Mouse (Mus musculus) MEL (cell line): Measurements from ENCODE around the gene E130308A19Rik. TPM values are rescaled to one million over a fixed set of nuclear protein-coding genes. Genes with fewer than 3 reads are reported as not detected.

Experiments used
- DNase-seq: peaks from one replicate; pipeline ENCODE4 v3.0.0; 2011; ENCODE audit warnings: low read depth, low spot score
- H3K27ac ChIP-seq: 2 replicates; pipeline ENCODE4 v1.5.1; 2012; ENCODE audit warnings: low read depth, mild to moderate bottlenecking, control low read depth, low read length, moderate library complexity; ENCODE audit not compliant: control insufficient read depth
- H3K27me3 ChIP-seq, 2 experiments: fragments of 150-350 bp in 1 of 2; sonication (generic) in 1 of 2; 2 replicates each; pipeline ENCODE4 v1.6.1; 2012; ENCODE audit warnings: low read length in 2 of 2, mild to moderate bottlenecking in 2 of 2, improper control_type of control experiment in 1 of 2, moderate library complexity in 1 of 2; ENCODE audit not compliant: insufficient read depth in 2 of 2, control insufficient read depth in 1 of 2
- H3K36me3 ChIP-seq, 2 experiments: 2 replicates each; pipeline ENCODE4 v1.6.1; 2012 to 2014; ENCODE audit warnings: low read length in 2 of 2, improper control_type of control experiment in 1 of 2, inconsistent platforms in 1 of 2, mild to moderate bottlenecking in 1 of 2; ENCODE audit not compliant: insufficient read depth in 2 of 2, control insufficient read depth in 1 of 2
- H3K4me1 ChIP-seq, 2 experiments: fragments of 150-350 bp in 1 of 2; sonication (generic) in 1 of 2; 2 replicates each; pipeline ENCODE4 v1.6.1; 2012; ENCODE audit warnings: low read length in 2 of 2, improper control_type of control experiment in 1 of 2, mild to moderate bottlenecking in 1 of 2; ENCODE audit not compliant: insufficient read depth in 2 of 2, control insufficient read depth in 1 of 2
- H3K4me3 ChIP-seq, 2 experiments: fragments of 150-350 bp in 1 of 2; sonication (generic) in 1 of 2; 2 replicates each; pipeline ENCODE4 v1.5.1; 2012; ENCODE audit warnings: low read depth in 2 of 2, low read length in 2 of 2, mild to moderate bottlenecking in 2 of 2, moderate library complexity in 2 of 2, control low read depth in 1 of 2, improper control_type of control experiment in 1 of 2; ENCODE audit not compliant: control insufficient read depth in 1 of 2, insufficient read depth in 1 of 2
- H3K79me2 ChIP-seq: 2 replicates; pipeline ENCODE4 v1.6.1; 2012; ENCODE audit warnings: mild to moderate bottlenecking, low read length, moderate library complexity; ENCODE audit not compliant: control insufficient read depth, poor library complexity, insufficient read depth
- H3K9ac ChIP-seq: 2 replicates; pipeline ENCODE4 v1.6.1; 2012; ENCODE audit warnings: low read depth, mild to moderate bottlenecking, control low read depth, low read length, moderate library complexity; ENCODE audit not compliant: control insufficient read depth, poor library complexity, severe bottlenecking
- H3K9me3 ChIP-seq: fragments of 150-350 bp; sonication (generic); replicated peaks from 2 replicates; pipeline ENCODE4 v1.6.1; 2012; ENCODE audit warnings: mild to moderate bottlenecking, low read length, improper control_type of control experiment, moderate library complexity; ENCODE audit not compliant: insufficient read depth
- BHLHE40 ChIP-seq: IDR thresholded peaks from 2 replicates; pipeline ENCODE4 v1.6.1; 2012; ENCODE audit warnings: low read depth, mild to moderate bottlenecking, inconsistent platforms, low read length, improper control_type of control experiment, borderline replicate concordance
- CHD1 ChIP-seq: IDR thresholded peaks from 2 replicates; pipeline ENCODE4 v1.6.1; 2012; ENCODE audit warnings: low read depth, mild to moderate bottlenecking, inconsistent platforms, low read length, improper control_type of control experiment
- CTCF ChIP-seq, 3 experiments: IDR thresholded peaks in 2 of 3; conservative IDR thresholded peaks in 1 of 3; 2 replicates each; pipeline ENCODE4 v1.5.1; 2011 to 2012; ENCODE audit warnings: low read length in 3 of 3, low read depth in 2 of 3, mild to moderate bottlenecking in 2 of 3, improper control_type of control experiment in 1 of 3, inconsistent platforms in 1 of 3, mixed read lengths in 1 of 3, moderate library complexity in 1 of 3; ENCODE audit not compliant: control insufficient read depth in 1 of 3, insufficient read depth in 1 of 3, poor library complexity in 1 of 3, severe bottlenecking in 1 of 3
- ELF1 ChIP-seq: IDR thresholded peaks from 2 replicates; pipeline ENCODE4 v1.6.1; 2014; ENCODE audit warnings: low read depth, mild to moderate bottlenecking, inconsistent platforms, low read length, improper control_type of control experiment, moderate library complexity
- EP300 ChIP-seq, 2 experiments: IDR thresholded peaks; 2 replicates each; pipeline ENCODE4 v1.6.1; 2011; ENCODE audit warnings: improper control_type of control experiment in 2 of 2, low read length in 2 of 2, low read depth in 1 of 2, mild to moderate bottlenecking in 1 of 2
- ETS1 ChIP-seq: IDR thresholded peaks from 2 replicates; pipeline ENCODE4 v1.6.1; 2012; ENCODE audit warnings: low read depth, mild to moderate bottlenecking, inconsistent platforms, low read length, improper control_type of control experiment, moderate library complexity
- GABPA ChIP-seq: IDR thresholded peaks from 2 replicates; pipeline ENCODE4 v1.6.1; 2012; ENCODE audit warnings: low read depth, mild to moderate bottlenecking, inconsistent platforms, low read length, improper control_type of control experiment, moderate library complexity
- GATA1 ChIP-seq: IDR thresholded peaks from 2 replicates; pipeline ENCODE4 v1.6.1; 2011; ENCODE audit warnings: low read depth, low read length, improper control_type of control experiment
- JUND ChIP-seq: IDR thresholded peaks from 2 replicates; pipeline ENCODE4 v1.6.1; 2011; ENCODE audit warnings: low read depth, mild to moderate bottlenecking, improper control_type of control experiment, low read length
- KAT2A ChIP-seq: conservative IDR thresholded peaks from 2 replicates; pipeline ENCODE4 v1.6.1; 2012; ENCODE audit warnings: low read depth, low read length, improper control_type of control experiment, inconsistent platforms
- MAFK ChIP-seq: IDR thresholded peaks from 2 replicates; pipeline ENCODE4 v1.6.1; 2011; ENCODE audit warnings: low read depth, mild to moderate bottlenecking, low read length, improper control_type of control experiment, borderline replicate concordance
- MAX ChIP-seq: IDR thresholded peaks from 2 replicates; pipeline ENCODE4 v1.6.1; 2011; ENCODE audit warnings: low read length, improper control_type of control experiment
- MAZ ChIP-seq: IDR thresholded peaks from 2 replicates; pipeline ENCODE4 v1.6.1; 2012; ENCODE audit warnings: low read depth, mild to moderate bottlenecking, inconsistent platforms, low read length, improper control_type of control experiment
- MEF2A ChIP-seq: IDR thresholded peaks from 2 replicates; pipeline ENCODE4 v1.6.1; 2014; ENCODE audit warnings: low read depth, mild to moderate bottlenecking, inconsistent platforms, low read length, improper control_type of control experiment; ENCODE audit not compliant: poor library complexity, insufficient replicate concordance, severe bottlenecking; ENCODE audit errors: extremely low read depth
- MYB ChIP-seq: IDR thresholded peaks from 2 replicates; pipeline ENCODE4 v1.6.1; 2011; ENCODE audit warnings: mild to moderate bottlenecking, low read depth, low read length, improper control_type of control experiment
- MYC ChIP-seq: IDR thresholded peaks from 2 replicates; pipeline ENCODE4 v1.6.1; 2011; ENCODE audit warnings: low read depth, mild to moderate bottlenecking, low read length, improper control_type of control experiment, moderate library complexity
- NELFE ChIP-seq: IDR thresholded peaks from 2 replicates; pipeline ENCODE4 v1.6.1; 2011; ENCODE audit warnings: low read depth, low read length, improper control_type of control experiment
- NRF1 ChIP-seq: IDR thresholded peaks from 2 replicates; pipeline ENCODE4 v1.6.1; 2014; ENCODE audit warnings: low read depth, mild to moderate bottlenecking, inconsistent platforms, low read length, improper control_type of control experiment, moderate library complexity; ENCODE audit not compliant: poor library complexity, insufficient read depth, severe bottlenecking
- POLR2A ChIP-seq, 2 experiments: IDR thresholded peaks; 2 replicates each; pipeline ENCODE4 v1.6.1; 2011 to 2012; ENCODE audit warnings: low read length in 2 of 2, mild to moderate bottlenecking in 2 of 2, control low read depth in 1 of 2, improper control_type of control experiment in 1 of 2, low read depth in 1 of 2, moderate library complexity in 1 of 2; ENCODE audit not compliant: control insufficient read depth in 1 of 2, insufficient read depth in 1 of 2, poor library complexity in 1 of 2
- POLR2AphosphoS2 ChIP-seq: IDR thresholded peaks from 2 replicates; pipeline ENCODE4 v1.6.1; 2011; ENCODE audit warnings: low read length, improper control_type of control experiment
- POLR2AphosphoS5 ChIP-seq: IDR thresholded peaks from 2 replicates; pipeline ENCODE4 v1.6.1; 2012; ENCODE audit warnings: low read depth, borderline replicate concordance, mild to moderate bottlenecking, inconsistent platforms, low read length, moderate library complexity, mixed read lengths
- RAD21 ChIP-seq: IDR thresholded peaks from 2 replicates; pipeline ENCODE4 v1.6.1; 2011; ENCODE audit warnings: mild to moderate bottlenecking, low read depth, low read length, improper control_type of control experiment
- RCOR1 ChIP-seq: IDR thresholded peaks from 2 replicates; pipeline ENCODE4 v1.6.1; 2012; ENCODE audit warnings: low read depth, mild to moderate bottlenecking, inconsistent platforms, low read length, improper control_type of control experiment
- SIN3A ChIP-seq: IDR thresholded peaks from 2 replicates; pipeline ENCODE4 v1.6.1; 2012; ENCODE audit warnings: low read length, improper control_type of control experiment, inconsistent platforms
- SMC3 ChIP-seq: IDR thresholded peaks from 2 replicates; pipeline ENCODE4 v1.6.1; 2011; ENCODE audit warnings: low read depth, low read length, improper control_type of control experiment
- TAL1 ChIP-seq: IDR thresholded peaks from 2 replicates; pipeline ENCODE4 v1.6.1; 2012; ENCODE audit warnings: mild to moderate bottlenecking, inconsistent platforms, low read length, moderate library complexity, mixed read lengths
- TBP ChIP-seq: IDR thresholded peaks from 2 replicates; pipeline ENCODE4 v1.8.0; 2011; ENCODE audit warnings: low read depth, low read length, improper control_type of control experiment
- TCF12 ChIP-seq: IDR thresholded peaks from 2 replicates; pipeline ENCODE4 v1.6.1; 2014; ENCODE audit warnings: low read depth, mild to moderate bottlenecking, inconsistent platforms, low read length, improper control_type of control experiment, moderate library complexity
- UBTF ChIP-seq: IDR thresholded peaks from 2 replicates; pipeline ENCODE4 v1.6.1; 2012; ENCODE audit warnings: low read depth, mild to moderate bottlenecking, inconsistent platforms, low read length, improper control_type of control experiment, moderate library complexity, borderline replicate concordance; ENCODE audit not compliant: insufficient read depth
- USF1 ChIP-seq: IDR thresholded peaks from 2 replicates; pipeline ENCODE4 v1.6.1; 2014; ENCODE audit warnings: low read depth, mild to moderate bottlenecking, inconsistent platforms, low read length, improper control_type of control experiment, moderate library complexity
- USF2 ChIP-seq, 2 experiments: IDR thresholded peaks; 2 replicates each; pipeline ENCODE4 v1.6.1; 2011 to 2012; ENCODE audit warnings: improper control_type of control experiment in 2 of 2, low read length in 2 of 2, borderline replicate concordance in 1 of 2, inconsistent platforms in 1 of 2, low read depth in 1 of 2, mild to moderate bottlenecking in 1 of 2; ENCODE audit not compliant: insufficient read depth in 1 of 2
- ZKSCAN1 ChIP-seq: IDR thresholded peaks from 2 replicates; pipeline ENCODE4 v1.6.1; 2012; ENCODE audit warnings: low read depth, mild to moderate bottlenecking, inconsistent platforms, low read length, improper control_type of control experiment, moderate library complexity
- ZMIZ1 ChIP-seq: IDR thresholded peaks from 2 replicates; pipeline ENCODE4 v1.6.1; 2012; ENCODE audit warnings: low read depth, mild to moderate bottlenecking, inconsistent platforms, low read length, improper control_type of control experiment, moderate library complexity
- ZNF384 ChIP-seq: IDR thresholded peaks from 2 replicates; pipeline ENCODE4 v1.6.1; 2012; ENCODE audit warnings: low read depth, mild to moderate bottlenecking, inconsistent platforms, low read length, improper control_type of control experiment
- polyA plus RNA-seq, 2 experiments: library from polyadenylated mRNA; stranded (reverse) in 1 of 2; unstranded in 1 of 2; fragments of >175 nt in 1 of 2; fragments of >200 nt in 1 of 2; gene quantifications; 2 replicates each; pipeline versions ENCODE4 v1.2.1 to v1.2.4; 2012; ENCODE audit warnings: low replicate concordance in 2 of 2, low read depth in 1 of 2; ENCODE audit not compliant: insufficient read length in 2 of 2, insufficient read depth in 1 of 2, missing spikeins in 1 of 2
- total RNA-seq: library from RNA; depleted of rRNA; stranded (reverse); fragments of 300-350 nt; gene quantifications from 2 replicates; pipeline ENCODE4 v1.2.3, GENCODE M21; 2012; rRNA removed

E130308A19Rik gene
- total RNA-seq (4.0 and 5.6 TPM in 2 replicates), polyA plus RNA-seq (10 to 100 TPM in 1 of 2 experiments, not detected in 1; 12.5 TPM)

GRCm38 (mm10) chr4:59625998-59626910 is at the start of gene E130308A19Rik:
E130308A19Rik (plus strand) TSS chr4:59626211.
- Histone ChIP-seq H3K27me3 (no peaks in the 10 kb centered on the region), H3K4me1 (peaks cover 7 to 15% of the 10 kb centered on the region in 2 experiments), H3K36me3 (peaks cover 0 to 27% of the 10 kb centered on the region in 2 experiments; a peak in 2 of 4 replicates), H3K27ac (peak within 1 kb of the TSS; percentile 64), H3K4me3 (peak within 1 kb of the TSS; percentile 93 to 100), H3K9ac (peak within 1 kb of the TSS; percentile 100), H3K9me3 (no peaks in the 10 kb centered on the region), H3K79me2 (peaks cover 12% of the 10 kb centered on the region)
- peak; percentile 90 for DNase-seq
- TF ChIP-seq GATA1 (no peak), MAZ (0 out of 2 replicates have a peak, but pooled peaks have one; percentile 9), KAT2A (no peak), SMC3 (no peak), POLR2AphosphoS5 (no peak), ZKSCAN1 (no peak), ZMIZ1 (peak; percentile 72; the same call in 1 of the 2 replicates), TBP (no peak), MAFK (no peak), USF1 (no peak), CHD1 (no peak), BHLHE40 (no peak), SIN3A (peak; percentile 65), MEF2A (no peak), CTCF (IDR thresholded peaks at IDR 0.05 in 2 of 3, conservative IDR thresholded peaks at IDR 0.05 in 1 of 3; ENCODE audit: control insufficient read depth in 1 of 3, insufficient read depth in 1 of 3, low read depth in 2 of 3, low read length in 3 of 3, poor library complexity in 1 of 3, severe bottlenecking in 1 of 3) (no peak), USF2 (IDR thresholded peaks at IDR 0.05; ENCODE audit: borderline replicate concordance in 1 of 2, insufficient read depth in 1 of 2, low read depth in 1 of 2, low read length in 2 of 2) (no peak), EP300 (IDR thresholded peaks at IDR 0.05; ENCODE audit: low read depth in 1 of 2, low read length in 2 of 2) (no peak), TCF12 (0 out of 2 replicates have a peak, but pooled peaks have one; percentile 30), RCOR1 (no peak), TAL1 (no peak), ZNF384 (no peak), MYB (no peak), POLR2A (IDR thresholded peaks at IDR 0.05; ENCODE audit: control insufficient read depth in 1 of 2, insufficient read depth in 1 of 2, low read depth in 1 of 2, low read length in 2 of 2, poor library complexity in 1 of 2) (peak; percentile 85 to 88; a peak in 3 of 4 replicates), UBTF (no peak), NRF1 (0 out of 2 replicates have a peak, but pooled peaks have one; percentile 25), POLR2AphosphoS2 (peak; percentile 75; the same call in 1 of the 2 replicates), ELF1 (peak; percentile 75), NELFE (peak; percentile 84), MYC (no peak), GABPA (no peak), RAD21 (no peak), ETS1 (no peak), MAX (no peak), JUND (no peak)
